Mouse (Mus musculus): ENCODE measurements at regions not wholly inside any gene's neighbourhood (a gene's known extent, or its start where the extent isn't known, plus 50 kb on each side); places are given as distances from the start of the nearest gene placed in this dataset.
A peak's percentile ranks its signal among the peaks of the same experiment; 100 is the strongest.

DNA sequence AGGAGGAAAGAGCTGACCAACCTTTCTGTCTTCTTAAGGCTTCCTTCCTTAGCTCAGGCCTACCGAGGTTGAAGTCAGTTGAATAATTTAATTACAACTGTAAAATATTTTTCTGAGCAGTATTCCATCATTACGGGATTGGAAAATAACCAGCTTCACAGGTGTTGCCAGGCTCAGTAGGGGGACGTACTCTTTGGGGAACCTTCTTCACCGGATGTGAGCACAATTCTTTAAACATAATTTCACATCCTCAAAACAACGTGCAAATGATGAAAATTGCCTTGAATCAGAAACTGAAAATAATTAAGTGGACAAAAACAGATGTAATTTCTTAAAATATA, 515.9 kb downstream of the Tns3 start:
- H3K27me3 ChIP-seq (replicated peaks; ENCODE audit: control insufficient read depth, insufficient read depth, low read length) = no peaks in the 10 kb centered on the region
- H3K9me3 ChIP-seq (replicated peaks; ENCODE audit: control insufficient read depth, low read length) = no peaks in the 10 kb centered on the region
- no peak overlapping the region for H3K9ac ChIP-seq (ENCODE audit: low read length)
- H3K4me2 ChIP-seq (ENCODE audit: low read length) = no peak overlapping the region
- H3K4me1 ChIP-seq (ENCODE audit: control insufficient read depth, insufficient read depth, low read length) = peaks cover 11% of the 10 kb centered on the region; the same call in 1 of the 2 replicates
- 85% methylated on average over 5 of the region's 5 CpGs for WGBS
- DNase-seq (ENCODE audit: low spot score) (no peak), ATAC-seq (no peak)
- H3K4me3 ChIP-seq (ENCODE audit: low read depth, low read length) = no peak overlapping the region
- H3K36me3 ChIP-seq (ENCODE audit: control insufficient read depth, insufficient read depth, low read length) = no peaks in the 10 kb centered on the region
- no peak overlapping the region for H3K27ac ChIP-seq (ENCODE audit: low read depth, low read length)

DNA sequence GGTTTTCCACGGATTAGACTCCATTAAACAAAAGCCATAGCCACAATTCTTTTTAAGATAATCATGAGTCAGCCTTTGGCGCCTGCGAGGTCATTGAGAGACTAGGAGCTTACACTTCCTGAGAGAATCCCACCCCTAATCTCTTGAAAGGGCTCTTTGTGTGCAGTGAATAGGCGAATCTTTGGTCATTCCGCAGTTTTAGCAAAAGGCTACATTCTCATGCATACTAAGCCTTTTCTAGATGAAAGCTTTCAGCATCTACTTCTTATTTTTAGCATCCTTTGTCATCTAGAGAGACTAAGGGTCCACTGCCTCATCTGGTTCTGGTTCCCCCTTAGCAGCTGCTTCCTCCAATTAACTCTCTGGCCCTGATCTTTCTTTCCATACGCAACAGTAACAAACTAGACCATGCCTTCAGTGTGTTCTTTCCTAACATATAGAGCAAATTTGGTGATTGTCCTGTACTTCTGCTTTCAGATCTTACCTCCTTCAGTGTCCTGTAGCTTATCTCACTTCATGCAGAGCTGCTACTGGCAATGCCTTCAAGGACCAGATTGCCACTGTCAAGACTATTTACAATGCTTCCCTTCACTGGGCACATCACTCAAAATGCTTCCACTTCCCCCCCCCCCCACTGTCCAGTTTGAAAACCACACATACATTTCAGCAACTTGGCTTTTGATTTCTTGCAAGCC, 516.4 kb downstream of the Tns3 start:
- Histone ChIP-seq H3K4me1 (ENCODE audit: control insufficient read depth, insufficient read depth, low read length) (peaks cover 11% of the 10 kb centered on the region; the same call in 1 of the 2 replicates), H3K9ac (ENCODE audit: low read length) (0 out of 2 replicates have a peak overlapping the region, but pooled peaks have one; percentile 13), H3K27me3 (replicated peaks; ENCODE audit: control insufficient read depth, insufficient read depth, low read length) (no peaks in the 10 kb centered on the region), H3K9me3 (replicated peaks; ENCODE audit: control insufficient read depth, low read length) (no peaks in the 10 kb centered on the region), H3K36me3 (ENCODE audit: control insufficient read depth, insufficient read depth, low read length) (no peaks in the 10 kb centered on the region), H3K27ac (ENCODE audit: low read depth, low read length) (no peak overlapping the region), H3K4me3 (ENCODE audit: low read depth, low read length) (no peak overlapping the region), H3K4me2 (ENCODE audit: low read length) (peak overlapping the region; percentile 30)
- DNase-seq (ENCODE audit: low spot score) (peak; percentile 57), ATAC-seq (peak; percentile 63; the same call in 1 of the 2 replicates)
- 1% methylated on average over 6 of the region's 6 CpGs for WGBS

DNA sequence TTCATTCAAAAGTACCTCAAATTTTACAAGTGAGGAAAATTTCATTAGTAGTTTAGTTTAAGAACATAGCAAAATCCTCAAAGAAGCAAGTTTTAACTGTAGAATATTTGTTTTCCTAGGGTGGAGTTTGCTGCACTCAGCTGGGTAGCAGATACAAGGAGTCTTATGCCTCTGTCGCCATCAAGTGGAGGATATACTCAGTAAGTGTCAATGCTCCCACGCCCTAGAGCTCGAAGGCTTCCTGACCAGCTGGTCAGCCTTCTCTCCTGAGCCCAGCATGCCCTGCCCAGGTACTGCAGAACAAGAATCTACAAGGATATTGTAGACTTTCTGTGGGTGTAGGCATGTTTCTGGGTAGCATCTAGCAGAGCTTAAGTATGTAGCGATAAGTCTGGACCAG, 527.0 kb downstream of the Tns3 start:
- Histone ChIP-seq H3K4me3 (ENCODE audit: low read depth, low read length) (no peak overlapping the region), H3K9me3 (replicated peaks; ENCODE audit: control insufficient read depth, low read length) (no peaks in the 10 kb centered on the region), H3K4me1 (ENCODE audit: control insufficient read depth, insufficient read depth, low read length) (no peaks in the 10 kb centered on the region), H3K36me3 (ENCODE audit: control insufficient read depth, insufficient read depth, low read length) (no peaks in the 10 kb centered on the region), H3K27ac (ENCODE audit: low read depth, low read length) (no peak overlapping the region), H3K9ac (ENCODE audit: low read length) (no peak overlapping the region), H3K27me3 (replicated peaks; ENCODE audit: control insufficient read depth, insufficient read depth, low read length) (no peaks in the 10 kb centered on the region), H3K4me2 (ENCODE audit: low read length) (no peak overlapping the region)
- ATAC-seq = no peak
- 50% methylated on average over 4 of the region's 4 CpGs for WGBS
- DNase-seq (ENCODE audit: low spot score) = peak; percentile 28

DNA sequence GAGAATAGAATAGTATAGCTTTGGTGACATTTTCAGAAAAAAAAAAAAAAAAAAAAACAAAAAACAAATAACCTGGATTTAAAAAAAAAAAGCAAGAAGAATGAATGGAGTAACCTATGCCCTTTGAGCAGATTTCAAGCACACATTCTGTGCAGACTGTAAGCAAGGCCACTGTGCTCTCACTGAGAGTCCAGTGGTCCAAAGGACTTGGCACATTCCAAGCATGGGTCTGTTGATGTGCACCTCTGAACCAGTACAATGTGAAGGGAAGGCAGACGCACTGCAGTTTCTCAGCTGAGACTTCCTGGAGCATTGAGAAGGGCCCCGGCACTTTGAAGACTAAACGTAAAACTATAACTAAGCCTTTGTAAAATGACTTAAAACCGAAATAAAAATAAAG, 527.7 kb downstream of the Tns3 start:
- no peak for ATAC-seq
- 86% methylated on average over 4 of the region's 4 CpGs for WGBS

DNA sequence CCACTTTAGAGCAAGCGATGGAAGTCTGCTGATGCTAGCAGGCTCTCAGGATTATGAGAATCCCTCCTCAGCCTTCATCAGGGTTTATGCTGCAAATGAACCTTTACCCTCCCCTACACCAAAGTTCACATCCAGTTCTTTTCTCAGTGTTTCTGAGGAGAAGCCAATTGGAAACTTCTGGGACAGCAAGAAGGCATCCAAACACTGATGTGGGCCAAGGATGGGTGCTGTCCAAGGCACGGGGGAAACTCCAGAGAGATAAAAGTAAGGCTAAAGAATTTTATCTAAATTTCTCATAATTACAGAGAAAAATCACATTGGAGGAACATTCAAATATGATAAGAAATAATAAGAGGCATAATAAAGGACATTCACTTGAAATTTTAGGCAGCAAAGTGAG, 555.0 kb downstream of the Tns3 start:
- no peaks in the 10 kb centered on the region for H3K27me3 ChIP-seq (replicated peaks; ENCODE audit: control insufficient read depth, insufficient read depth, low read length)
- no peaks in the 10 kb centered on the region for H3K36me3 ChIP-seq (ENCODE audit: control insufficient read depth, insufficient read depth, low read length)
- DNase-seq (ENCODE audit: low spot score) (no peak), ATAC-seq (no peak)
- no peak overlapping the region for H3K4me3 ChIP-seq (ENCODE audit: low read depth, low read length)
- no peak overlapping the region for H3K4me2 ChIP-seq (ENCODE audit: low read length)
- H3K9me3 ChIP-seq (replicated peaks; ENCODE audit: control insufficient read depth, low read length) = no peaks in the 10 kb centered on the region
- no peak overlapping the region for H3K27ac ChIP-seq (ENCODE audit: low read depth, low read length)
- no peak overlapping the region for H3K9ac ChIP-seq (ENCODE audit: low read length)
- H3K4me1 ChIP-seq (ENCODE audit: control insufficient read depth, insufficient read depth, low read length) = no peaks in the 10 kb centered on the region
- 87% methylated on average over 2 of the region's 2 CpGs for WGBS

More for the DNA sequence above, 527.7 kb downstream of the Tns3 start:
- H3K36me3 ChIP-seq (ENCODE audit: control insufficient read depth, insufficient read depth, low read length) = no peaks in the 10 kb centered on the region
- H3K27ac ChIP-seq (ENCODE audit: low read depth, low read length) = no peak overlapping the region
- no peaks in the 10 kb centered on the region for H3K27me3 ChIP-seq (replicated peaks; ENCODE audit: control insufficient read depth, insufficient read depth, low read length)
- H3K4me1 ChIP-seq (ENCODE audit: control insufficient read depth, insufficient read depth, low read length) = no peaks in the 10 kb centered on the region
- H3K4me2 ChIP-seq (ENCODE audit: low read length) = no peak overlapping the region
- no peak overlapping the region for H3K9ac ChIP-seq (ENCODE audit: low read length)
- no peak overlapping the region for H3K4me3 ChIP-seq (ENCODE audit: low read depth, low read length)
- no peaks in the 10 kb centered on the region for H3K9me3 ChIP-seq (replicated peaks; ENCODE audit: control insufficient read depth, low read length)
- DNase-seq (ENCODE audit: low spot score) = no peak

DNA sequence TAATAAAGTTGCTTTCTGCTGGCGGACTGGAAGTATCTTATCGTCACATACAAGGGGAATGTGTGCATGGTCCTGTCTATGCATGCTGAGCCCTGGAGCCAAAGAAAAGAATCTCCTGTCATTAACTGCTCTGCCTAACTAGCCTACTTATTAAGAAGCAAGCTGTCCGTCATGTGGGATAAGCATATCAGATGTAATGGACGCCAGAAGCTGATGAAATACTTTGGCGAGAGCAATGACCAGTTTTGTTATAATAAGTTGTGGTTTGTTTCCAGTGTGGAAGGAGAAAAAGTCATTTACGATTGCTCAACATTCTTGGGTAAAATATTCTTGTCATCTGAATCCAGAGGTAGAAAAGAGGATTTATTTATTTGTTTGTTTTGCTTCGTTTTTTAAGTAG, 563.2 kb downstream of the Tns3 start:
- H3K27ac ChIP-seq (ENCODE audit: low read depth, low read length) = no peak overlapping the region
- H3K4me2 ChIP-seq (ENCODE audit: low read length) = no peak overlapping the region
- ATAC-seq = no peak
- H3K4me3 ChIP-seq (ENCODE audit: low read depth, low read length) = no peak overlapping the region
- 87% methylated on average over 7 of the region's 7 CpGs for WGBS
- H3K9ac ChIP-seq (ENCODE audit: low read length) = no peak overlapping the region
- H3K4me1 ChIP-seq (ENCODE audit: control insufficient read depth, insufficient read depth, low read length) = no peaks in the 10 kb centered on the region
- no peaks in the 10 kb centered on the region for H3K36me3 ChIP-seq (ENCODE audit: control insufficient read depth, insufficient read depth, low read length)
- DNase-seq (ENCODE audit: low spot score) = no peak
- H3K9me3 ChIP-seq (replicated peaks; ENCODE audit: control insufficient read depth, low read length) = no peaks in the 10 kb centered on the region
- H3K27me3 ChIP-seq (replicated peaks; ENCODE audit: control insufficient read depth, insufficient read depth, low read length) = no peaks in the 10 kb centered on the region

DNA sequence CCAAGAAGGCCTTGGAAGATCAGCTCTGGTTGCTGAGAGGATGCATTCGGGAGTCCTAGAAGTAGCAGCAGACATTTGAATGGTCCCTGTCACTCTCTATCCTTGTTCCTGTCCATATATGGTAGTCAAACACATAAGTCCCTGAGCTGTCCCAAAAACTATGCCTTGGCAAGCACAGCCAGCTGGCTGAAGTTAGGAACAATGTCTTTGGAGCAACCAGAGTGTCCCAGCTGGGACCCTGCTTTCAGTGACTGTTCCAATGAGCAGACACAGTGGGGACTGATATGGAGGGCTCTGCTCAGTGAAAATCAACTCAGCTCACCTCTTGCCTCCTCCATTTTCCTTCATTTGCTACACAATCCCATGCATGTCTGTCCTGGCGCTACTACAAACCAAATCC, 580.0 kb downstream of the Tns3 start:
- H3K4me1 ChIP-seq (ENCODE audit: control insufficient read depth, insufficient read depth, low read length) = no peaks in the 10 kb centered on the region
- no peaks in the 10 kb centered on the region for H3K9me3 ChIP-seq (replicated peaks; ENCODE audit: control insufficient read depth, low read length)
- ATAC-seq (no peak), DNase-seq (ENCODE audit: low spot score) (no peak)
- H3K27me3 ChIP-seq (replicated peaks; ENCODE audit: control insufficient read depth, insufficient read depth, low read length) = no peaks in the 10 kb centered on the region
- no peak overlapping the region for H3K4me2 ChIP-seq (ENCODE audit: low read length)
- H3K27ac ChIP-seq (ENCODE audit: low read depth, low read length) = no peak overlapping the region
- no peaks in the 10 kb centered on the region for H3K36me3 ChIP-seq (ENCODE audit: control insufficient read depth, insufficient read depth, low read length)
- H3K4me3 ChIP-seq (ENCODE audit: low read depth, low read length) = no peak overlapping the region
- H3K9ac ChIP-seq (ENCODE audit: low read length) = no peak overlapping the region
- 91% methylated on average over 2 of the region's 2 CpGs for WGBS

DNA sequence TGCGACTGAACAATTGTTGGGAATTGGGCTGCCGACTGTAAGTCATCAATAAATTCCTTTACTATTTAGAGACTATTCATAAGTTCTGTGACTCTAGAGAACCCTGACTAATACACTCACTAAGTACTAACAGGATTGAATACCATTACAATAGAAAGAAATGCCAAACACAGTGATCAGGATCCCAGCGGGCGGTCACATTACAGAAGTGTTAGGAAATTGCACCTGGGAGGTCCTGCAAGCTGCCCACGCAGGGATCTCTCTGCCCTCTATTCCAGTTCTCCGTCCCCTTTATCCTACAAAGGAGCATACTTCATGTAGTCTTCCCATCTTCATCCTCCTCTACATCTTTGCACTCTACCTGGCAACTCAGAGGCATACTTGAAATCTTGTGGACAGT, 581.5 kb downstream of the Tns3 start:
- no peak for DNase-seq (ENCODE audit: low spot score)
- H3K36me3 ChIP-seq (ENCODE audit: control insufficient read depth, insufficient read depth, low read length) = no peaks in the 10 kb centered on the region
- H3K4me3 ChIP-seq (ENCODE audit: low read depth, low read length) = no peak overlapping the region
- H3K9me3 ChIP-seq (replicated peaks; ENCODE audit: control insufficient read depth, low read length) = no peaks in the 10 kb centered on the region
- H3K4me1 ChIP-seq (ENCODE audit: control insufficient read depth, insufficient read depth, low read length) = no peaks in the 10 kb centered on the region
- ATAC-seq = no peak
- H3K27ac ChIP-seq (ENCODE audit: low read depth, low read length) = no peak overlapping the region
- no peaks in the 10 kb centered on the region for H3K27me3 ChIP-seq (replicated peaks; ENCODE audit: control insufficient read depth, insufficient read depth, low read length)
- H3K4me2 ChIP-seq (ENCODE audit: low read length) = no peak overlapping the region
- WGBS = 84% methylated on average over 4 of the region's 6 CpGs
- H3K9ac ChIP-seq (ENCODE audit: low read length) = no peak overlapping the region

DNA sequence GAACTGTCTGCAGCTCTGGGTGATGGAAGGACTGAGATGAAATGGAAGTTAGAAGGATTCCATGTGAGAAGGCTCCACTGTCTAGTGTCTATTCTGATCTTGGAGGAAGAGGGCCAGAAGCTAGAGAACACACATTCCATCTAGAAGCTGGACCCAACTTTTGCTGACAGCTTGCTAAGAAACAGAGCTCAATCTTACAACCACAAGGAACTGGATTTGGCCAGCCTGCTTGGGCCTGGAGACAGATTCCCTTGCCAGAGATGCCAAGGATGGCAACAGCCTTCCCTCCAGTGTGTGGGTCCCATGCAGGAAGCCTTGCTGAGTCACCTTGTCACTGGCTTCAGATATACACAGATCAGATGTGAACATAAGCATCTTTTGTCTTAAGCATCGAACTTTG, 591.0 kb downstream of the Tns3 start:
- Histone ChIP-seq H3K27me3 (replicated peaks; ENCODE audit: control insufficient read depth, insufficient read depth, low read length) (no peaks in the 10 kb centered on the region), H3K9ac (ENCODE audit: low read length) (no peak overlapping the region), H3K36me3 (ENCODE audit: control insufficient read depth, insufficient read depth, low read length) (no peaks in the 10 kb centered on the region), H3K4me1 (ENCODE audit: control insufficient read depth, insufficient read depth, low read length) (no peaks in the 10 kb centered on the region), H3K9me3 (replicated peaks; ENCODE audit: control insufficient read depth, low read length) (no peaks in the 10 kb centered on the region), H3K4me3 (ENCODE audit: low read depth, low read length) (no peak overlapping the region), H3K4me2 (ENCODE audit: low read length) (no peak overlapping the region), H3K27ac (ENCODE audit: low read depth, low read length) (no peak overlapping the region)
- DNase-seq (ENCODE audit: low spot score) = no peak
- 84% methylated on average over 1 of the region's 1 CpGs for WGBS
- no peak for ATAC-seq

Data from forebrain, embryonic 14.5 days (tissue).